Mouse (Mus musculus) stomach, postnatal 0 days (tissue): ENCODE results near the gene 1700012B09Rik.

ENCODE experiments used
- CTCF ChIP-seq: IDR thresholded peaks from 2 replicates; pipeline ENCODE4 v1.5.1; 2016; ENCODE audit warnings: antibody characterized with exemption, low read depth, mild to moderate bottlenecking, moderate library complexity
- EP300 ChIP-seq: optimal IDR thresholded peaks from 2 replicates; pipeline ENCODE3; 2016; ENCODE audit warnings: antibody characterized with exemption

- TF ChIP-seq CTCF = no peak
- TF ChIP-seq EP300 = peak; percentile 47
Measured at GRCm38 (mm10) chr9:14754469-14754868, 16.4 kb downstream of the 1700012B09Rik start.
